Mouse (Mus musculus): ENCODE results near the gene Krt76. TPM values are rescaled to one million over a fixed set of nuclear protein-coding genes. Genes with fewer than 3 reads are reported as not detected.

Krt76 gene
- polyA plus RNA-seq (2012; rRNA removed) = 0.93 and 1.3 TPM in 2 replicates

GRCm38 (mm10) chr15:101892820-101893219 is at the start of gene Krt76:
Gene Krt76, minus strand, starts transcription at chr15:101892920.
- WGBS = 67% methylated on average over 4 of the region's 4 CpGs
- no peak for DNase-seq
- TF ChIP-seq POLR2A (IDR thresholded peaks at IDR 0.05; ENCODE audit: control insufficient read depth, extremely low read depth, insufficient read depth, low read length, poor library complexity) (no peak), CTCF (IDR thresholded peaks at IDR 0.05; ENCODE audit: borderline replicate concordance, control insufficient read depth, extremely low read depth, insufficient read depth, low read length, poor library complexity) (no peak)
- Histone ChIP-seq H3K36me3 (ENCODE audit: control insufficient read depth, insufficient read depth, low read length) (no peaks in the 10 kb centered on the region), H3K27ac (ENCODE audit: control insufficient read depth, insufficient read depth, low read length) (no peak within 1 kb of the TSS), H3K4me1 (replicated peaks; ENCODE audit: control insufficient read depth, insufficient read depth, low read length) (no peaks in the 10 kb centered on the region), H3K27me3 (ENCODE audit: control insufficient read depth, insufficient read depth, low read length) (no peaks in the 10 kb centered on the region), H3K4me3 (ENCODE audit: control insufficient read depth, insufficient read depth, low read length) (no peak within 1 kb of the TSS)

- H3K4me1 ChIP-seq (replicated peaks; ENCODE audit: control insufficient read depth, insufficient read depth, low read length) = no peaks in the 10 kb centered on the region
- TF ChIP-seq POLR2A (IDR thresholded peaks at IDR 0.05; ENCODE audit: control insufficient read depth, extremely low read depth, insufficient read depth, low read length, poor library complexity) = no peak
- no peak for TF ChIP-seq CTCF (IDR thresholded peaks at IDR 0.05; ENCODE audit: borderline replicate concordance, control insufficient read depth, extremely low read depth, insufficient read depth, low read length, poor library complexity)
- no peak for DNase-seq
- H3K4me3 ChIP-seq (ENCODE audit: control insufficient read depth, insufficient read depth, low read length) = no peak overlapping the region
- H3K36me3 ChIP-seq (ENCODE audit: control insufficient read depth, insufficient read depth, low read length) = no peaks in the 10 kb centered on the region
- no peak overlapping the region for H3K27ac ChIP-seq (ENCODE audit: control insufficient read depth, insufficient read depth, low read length)
- WGBS = 77% methylated on average over 8 of the region's 8 CpGs
- H3K27me3 ChIP-seq (ENCODE audit: control insufficient read depth, insufficient read depth, low read length) = no peaks in the 10 kb centered on the region
Observed at GRCm38 (mm10) chr15:101941948-101942347, 49.2 kb upstream of the Krt76 start.

- WGBS = 66% methylated on average over 6 of the region's 6 CpGs
- H3K4me1 ChIP-seq (replicated peaks; ENCODE audit: control insufficient read depth, insufficient read depth, low read length) = no peaks in the 10 kb centered on the region
- TF ChIP-seq CTCF (IDR thresholded peaks at IDR 0.05; ENCODE audit: borderline replicate concordance, control insufficient read depth, extremely low read depth, insufficient read depth, low read length, poor library complexity) (no peak), POLR2A (IDR thresholded peaks at IDR 0.05; ENCODE audit: control insufficient read depth, extremely low read depth, insufficient read depth, low read length, poor library complexity) (no peak)
- no peak for DNase-seq
- no peaks in the 10 kb centered on the region for H3K36me3 ChIP-seq (ENCODE audit: control insufficient read depth, insufficient read depth, low read length)
- no peak within 1 kb of the TSS for H3K4me3 ChIP-seq (ENCODE audit: control insufficient read depth, insufficient read depth, low read length)
- no peaks in the 10 kb centered on the region for H3K27me3 ChIP-seq (ENCODE audit: control insufficient read depth, insufficient read depth, low read length)
- H3K27ac ChIP-seq (ENCODE audit: control insufficient read depth, insufficient read depth, low read length) = no peak within 1 kb of the TSS
Observed at GRCm38 (mm10) chr15:101940274-101940829, 47.6 kb upstream of the Krt76 start, which contains the start of gene Krt79. Gene Krt79, minus strand, starts transcription at chr15:101940324.

- Histone ChIP-seq H3K4me1 (replicated peaks; ENCODE audit: control insufficient read depth, insufficient read depth, low read length) (no peaks in the 10 kb centered on the region), H3K27ac (ENCODE audit: control insufficient read depth, insufficient read depth, low read length) (no peak overlapping the region), H3K4me3 (ENCODE audit: control insufficient read depth, insufficient read depth, low read length) (no peak overlapping the region), H3K36me3 (ENCODE audit: control insufficient read depth, insufficient read depth, low read length) (no peaks in the 10 kb centered on the region), H3K27me3 (ENCODE audit: control insufficient read depth, insufficient read depth, low read length) (no peaks in the 10 kb centered on the region)
- no peak for TF ChIP-seq POLR2A (IDR thresholded peaks at IDR 0.05; ENCODE audit: control insufficient read depth, extremely low read depth, insufficient read depth, low read length, poor library complexity)
- TF ChIP-seq CTCF (IDR thresholded peaks at IDR 0.05; ENCODE audit: borderline replicate concordance, control insufficient read depth, extremely low read depth, insufficient read depth, low read length, poor library complexity) = no peak
- 86% methylated on average over 9 of the region's 9 CpGs for WGBS
- DNase-seq = no peak
Observed at GRCm38 (mm10) chr15:101938600-101939308, 46.0 kb upstream of the Krt76 start.

GRCm38 (mm10) chr15:101933024-101933423 is 40.3 kb upstream of the Krt76 start:
- Histone ChIP-seq H3K4me3 (ENCODE audit: control insufficient read depth, insufficient read depth, low read length) (no peak overlapping the region), H3K27me3 (ENCODE audit: control insufficient read depth, insufficient read depth, low read length) (peaks cover 5% of the 10 kb centered on the region; the same call in 1 of the 2 replicates), H3K27ac (ENCODE audit: control insufficient read depth, insufficient read depth, low read length) (no peak overlapping the region), H3K36me3 (ENCODE audit: control insufficient read depth, insufficient read depth, low read length) (no peaks in the 10 kb centered on the region), H3K4me1 (replicated peaks; ENCODE audit: control insufficient read depth, insufficient read depth, low read length) (no peaks in the 10 kb centered on the region)
- TF ChIP-seq CTCF (IDR thresholded peaks at IDR 0.05; ENCODE audit: borderline replicate concordance, control insufficient read depth, extremely low read depth, insufficient read depth, low read length, poor library complexity) (no peak), POLR2A (IDR thresholded peaks at IDR 0.05; ENCODE audit: control insufficient read depth, extremely low read depth, insufficient read depth, low read length, poor library complexity) (no peak)
- 79% methylated on average over 6 of the region's 6 CpGs for WGBS
- DNase-seq = no peak

GRCm38 (mm10) chr15:101929666-101930065 is 36.9 kb upstream of the Krt76 start:
- Histone ChIP-seq H3K36me3 (ENCODE audit: control insufficient read depth, insufficient read depth, low read length) (no peaks in the 10 kb centered on the region), H3K27ac (ENCODE audit: control insufficient read depth, insufficient read depth, low read length) (no peak overlapping the region), H3K4me3 (ENCODE audit: control insufficient read depth, insufficient read depth, low read length) (no peak overlapping the region), H3K4me1 (replicated peaks; ENCODE audit: control insufficient read depth, insufficient read depth, low read length) (no peaks in the 10 kb centered on the region), H3K27me3 (ENCODE audit: control insufficient read depth, insufficient read depth, low read length) (peaks cover 5% of the 10 kb centered on the region; the same call in 1 of the 2 replicates)
- no peak for DNase-seq
- WGBS = 5% methylated on average over 17 of the region's 17 CpGs
- TF ChIP-seq CTCF (IDR thresholded peaks at IDR 0.05; ENCODE audit: borderline replicate concordance, control insufficient read depth, extremely low read depth, insufficient read depth, low read length, poor library complexity) (no peak), POLR2A (IDR thresholded peaks at IDR 0.05; ENCODE audit: control insufficient read depth, extremely low read depth, insufficient read depth, low read length, poor library complexity) (no peak)
